Mouse (Mus musculus) bone marrow macrophage, adult 2 months (primary cell): ENCODE measurements around the gene Hira.

Source experiments
- CTCF ChIP-seq: IDR thresholded peaks from 2 replicates; pipeline ENCODE4 v1.5.1; 2012; ENCODE audit warnings: low read depth, mild to moderate bottlenecking, low read length, moderate library complexity
- POLR2A ChIP-seq: IDR thresholded peaks from 2 replicates; pipeline ENCODE4 v1.6.1; 2012; ENCODE audit warnings: mild to moderate bottlenecking, low read depth, low read length, borderline replicate concordance

- no peak for TF ChIP-seq CTCF
- TF ChIP-seq POLR2A: no peak
These were observed 61.7 kb downstream of the Hira start for GRCm38 (mm10) chr16:18938321-18939082.
